Mouse (Mus musculus): ENCODE data around the gene Tbx20.

The Tbx20 gene

GRCm38 (mm10) chr9:24769611-24770010, 4.5 kb downstream of the Tbx20 start:
- DNase-seq (ENCODE audit: low read depth, low spot score) = no peak

GRCm38 (mm10) chr9:24767056-24767455, 7.0 kb downstream of the Tbx20 start:
- DNase-seq (ENCODE audit: low read depth, low spot score) = no peak

- no peak for DNase-seq (ENCODE audit: low read depth, low spot score)
These were observed 8.5 kb downstream of the Tbx20 start for GRCm38 (mm10) chr9:24765572-24765971.

DNA sequence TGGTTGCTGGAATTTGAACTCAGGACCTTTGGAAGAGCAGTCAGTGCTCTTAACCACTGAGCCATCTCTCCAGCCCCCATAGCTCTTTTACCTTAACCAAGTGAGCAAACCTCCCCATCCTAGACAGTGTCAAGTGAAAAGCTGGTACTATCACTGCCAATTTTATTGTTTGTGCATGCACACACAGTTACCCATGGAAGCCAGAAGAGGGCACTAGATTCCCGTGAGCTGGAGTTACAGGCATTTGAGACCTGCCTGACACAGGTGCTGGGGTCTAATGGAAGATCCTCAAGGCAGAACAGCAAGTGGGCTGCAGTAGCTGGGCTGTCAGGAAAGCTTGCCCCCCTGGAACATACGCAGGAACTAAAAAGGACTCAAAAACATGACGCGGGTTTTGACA, 13.6 kb downstream of the Tbx20 start:
- no peak for DNase-seq (ENCODE audit: low read depth, low spot score)

DNA sequence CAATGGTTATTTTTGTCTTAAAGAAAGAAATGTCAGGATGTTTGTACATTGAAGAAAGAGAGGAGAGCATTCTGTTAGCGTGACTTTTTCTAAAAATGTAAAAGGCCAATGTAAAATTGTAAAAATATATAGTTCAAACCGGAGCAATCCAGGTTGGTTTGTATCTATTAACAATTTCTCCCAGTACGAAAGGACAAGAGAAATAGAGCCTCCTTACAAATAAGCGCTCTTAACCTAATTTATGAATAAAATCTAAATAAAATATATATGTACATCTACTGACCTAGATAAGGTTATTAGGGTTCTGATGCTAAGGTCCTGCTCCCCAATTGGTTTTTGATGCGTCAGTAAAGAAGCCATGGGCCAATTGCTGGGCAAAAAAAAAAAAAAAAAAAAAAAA, 29.1 kb downstream of the Tbx20 start:
- DNase-seq (ENCODE audit: low read depth, low spot score) = no peak

DNA sequence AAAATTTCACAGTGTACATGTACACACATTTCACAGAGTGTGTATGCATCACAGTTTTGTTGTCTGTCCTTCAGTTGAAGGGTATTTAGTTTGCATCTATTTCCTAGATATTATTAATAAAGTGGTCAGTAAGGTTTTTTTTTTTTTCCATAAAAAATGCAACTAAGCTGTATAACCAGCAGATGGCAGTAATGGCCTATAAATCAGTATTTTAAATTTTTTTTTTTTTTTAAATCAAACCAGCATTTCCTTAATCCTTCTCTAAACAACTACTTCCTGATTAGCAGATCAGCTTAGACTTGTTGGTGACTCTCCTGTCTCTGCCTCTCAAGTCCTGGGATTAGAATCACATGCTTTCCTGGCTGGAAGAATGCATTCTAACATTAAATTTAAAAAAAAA, 72.9 kb downstream of the Tbx20 start:
- DNase-seq (ENCODE audit: low read depth, low spot score) = no peak

- DNase-seq (ENCODE audit: low read depth, low spot score) = no peak
These were observed 77.7 kb downstream of the Tbx20 start for GRCm38 (mm10) chr9:24696405-24696778.

DNA sequence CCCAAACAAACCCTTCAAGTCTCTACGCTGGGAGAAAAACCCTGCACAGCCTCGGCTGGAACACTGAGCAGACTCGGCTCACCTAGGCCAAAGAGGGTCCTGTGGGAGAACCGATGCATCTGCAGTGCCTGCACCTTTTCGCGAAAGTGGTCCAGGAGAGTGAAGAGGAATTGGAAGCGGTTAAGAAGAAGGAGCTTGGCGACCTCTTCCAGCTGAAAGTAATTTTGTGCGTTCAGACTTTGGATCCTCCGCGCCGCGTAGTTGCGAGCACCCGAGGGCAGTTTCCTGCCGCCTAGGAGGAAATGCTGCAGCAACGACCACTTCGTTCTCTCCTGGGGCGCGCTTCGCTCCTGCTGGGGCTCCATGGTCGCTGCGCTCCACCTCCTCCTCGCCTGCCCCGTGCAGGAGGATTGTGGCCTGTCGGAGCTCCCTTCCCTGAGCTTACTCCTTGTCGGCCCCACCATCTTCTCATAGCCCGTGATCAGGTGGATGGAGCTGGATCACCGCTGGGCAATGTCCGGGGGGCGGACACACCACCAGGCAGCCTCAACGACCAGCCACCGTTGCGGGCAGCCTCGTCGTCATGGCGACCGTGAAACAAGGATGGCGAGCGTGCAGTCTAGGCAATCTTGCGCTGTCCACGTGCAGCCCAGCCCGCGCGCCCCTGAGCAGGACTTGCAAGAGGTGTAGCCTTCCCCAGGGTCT, 78.3 kb downstream of the Tbx20 start, which contains the start of gene Dpy19l2:
Gene Dpy19l2 (minus strand): TSS at position 594 of the 705 bp plus-strand sequence.
- DNase-seq (ENCODE audit: low read depth, low spot score) = no peak
